Comparison of ENCODE assay signal across 8 mouse cellular contexts in genomic region chr2:143914221-143914620, GRCm38 (mm10). TPM values are rescaled to one million over a fixed set of nuclear protein-coding genes. Genes with fewer than 3 reads are reported as not detected.
DNase-seq lines count a peak whose midpoint lies in the region; ATAC-seq and TF ChIP-seq lines count a peak whose summit lies in the region.

No protein-coding gene starts in this region.

- DNase-seq in forebrain, embryonic 14.5 days (ENCODE audit: low spot score), result peak; percentile 22
- no peak for DNase-seq in left cerebral cortex, postnatal 36 days (ENCODE audit: low spot score in 2 of 2)

- ATAC-seq in erythroblast, adult 5-6 weeks (replicated peaks; ENCODE audit: low FRiP score, poor library complexity, severe bottlenecking), result no peak
- no peak for ATAC-seq in forebrain, embryonic 14.5 days
- ATAC-seq in liver, embryonic 16.5 days (ENCODE audit: low read depth), result no peak
- no peak for ATAC-seq in megakaryocyte progenitor cell, adult 5-6 weeks (replicated peaks; ENCODE audit: poor library complexity)
- no peak for ATAC-seq in cerebellum, adult (ENCODE audit: insufficient number of reproducible peaks, low FRiP score, low TSS enrichment)

- H3K27ac ChIP-seq in forebrain, embryonic 14.5 days (ENCODE audit: low read depth, low read length), result peak overlapping the region; percentile 99; the same call in 1 of the 2 replicates
- peak overlapping the region; percentile 98 for H3K27ac ChIP-seq in liver, embryonic 16.5 days (ENCODE audit: low read length)

- no peaks in the 10 kb centered on the region for H3K36me3 ChIP-seq in erythroblast, embryonic 14.5 days (ENCODE audit: control insufficient read depth)
- no peaks in the 10 kb centered on the region for H3K36me3 ChIP-seq in E14TG2a.4 (ENCODE audit: insufficient read depth, low read length)
- no peaks in the 10 kb centered on the region for H3K36me3 ChIP-seq in forebrain, embryonic 14.5 days (ENCODE audit: control insufficient read depth, insufficient read depth, low read length)
- H3K36me3 ChIP-seq in liver, embryonic 16.5 days (ENCODE audit: control insufficient read depth, insufficient read depth), result no peaks in the 10 kb centered on the region

- H3K4me2 ChIP-seq in forebrain, embryonic 14.5 days (ENCODE audit: low read length), result peak overlapping the region; percentile 57
- peak overlapping the region; percentile 92 for H3K4me2 ChIP-seq in liver, embryonic 16.5 days (ENCODE audit: low read depth, low read length)

- H3K9me3 ChIP-seq in erythroblast, embryonic 14.5 days (ENCODE audit: control insufficient read depth, low read length), result no peaks in the 10 kb centered on the region
- no peaks in the 10 kb centered on the region for H3K9me3 ChIP-seq in E14TG2a.4 (ENCODE audit: low read length)
- no peaks in the 10 kb centered on the region for H3K9me3 ChIP-seq in forebrain, embryonic 14.5 days (replicated peaks; ENCODE audit: control insufficient read depth, low read length)
- H3K9me3 ChIP-seq in liver, embryonic 16.5 days (replicated peaks; ENCODE audit: control insufficient read depth, low read length), result no peaks in the 10 kb centered on the region

- TF ChIP-seq CTCF in E14TG2a.4 (conservative IDR thresholded peaks at IDR 0.05; ENCODE audit: low read length), result no peak

- H3K9ac ChIP-seq in forebrain, embryonic 14.5 days (ENCODE audit: low read length), result peak overlapping the region; percentile 94
- peak overlapping the region; percentile 89 for H3K9ac ChIP-seq in liver, embryonic 16.5 days (ENCODE audit: low read depth, low read length)

- peaks cover 83% of the 10 kb centered on the region for H3K4me1 ChIP-seq in erythroblast, embryonic 14.5 days (ENCODE audit: control insufficient read depth)
- peaks cover 54% of the 10 kb centered on the region for H3K4me1 ChIP-seq in E14TG2a.4 (replicated peaks; ENCODE audit: low read depth, low read length)
- peaks cover 18% of the 10 kb centered on the region for H3K4me1 ChIP-seq in forebrain, embryonic 14.5 days (ENCODE audit: control insufficient read depth, insufficient read depth, low read length)
- peaks cover 35% of the 10 kb centered on the region for H3K4me1 ChIP-seq in liver, embryonic 16.5 days (ENCODE audit: control insufficient read depth, low read depth, low read length)

- WGBS in forebrain, embryonic 14.5 days, result 2% methylated on average over 10 of the region's 10 CpGs
- 8% methylated on average over 10 of the region's 10 CpGs for WGBS in liver, embryonic 16.5 days (ENCODE audit: insufficient replicate concordance)

- intact Hi-C loops in left cerebral cortex, postnatal 36 days (cut with DNase I), result no loop called here

- peak overlapping the region; percentile 91 for H3K4me3 ChIP-seq in erythroblast, embryonic 14.5 days (replicated peaks)
- H3K4me3 ChIP-seq in E14TG2a.4 (replicated peaks; ENCODE audit: low read length), result peak overlapping the region; percentile 95
- H3K4me3 ChIP-seq in forebrain, embryonic 14.5 days (ENCODE audit: low read depth, low read length), result peak overlapping the region; percentile 81
- H3K4me3 ChIP-seq in liver, embryonic 16.5 days (ENCODE audit: low read depth, low read length), result peak overlapping the region; percentile 88

- H3K27me3 ChIP-seq in erythroblast, embryonic 14.5 days (ENCODE audit: control insufficient read depth), result peaks cover 4% of the 10 kb centered on the region
- H3K27me3 ChIP-seq in E14TG2a.4 (ENCODE audit: insufficient read depth, low read length), result no peaks in the 10 kb centered on the region
- no peaks in the 10 kb centered on the region for H3K27me3 ChIP-seq in forebrain, embryonic 14.5 days (replicated peaks; ENCODE audit: control insufficient read depth, insufficient read depth, low read length)
- H3K27me3 ChIP-seq in liver, embryonic 16.5 days (ENCODE audit: control insufficient read depth, insufficient read depth, low read depth, low read length), result no peaks in the 10 kb centered on the region; the same call in 1 of the 2 replicates

RNA-seq across cellular contexts. Expression of gene Dstn, which starts 0.9 kb away (rescaled TPM):
- 0.84 and 1.3 TPM in 2 replicates for polyA plus RNA-seq in erythroblast, embryonic 14.5 days (2012)
- total RNA-seq in erythroblast, adult 5-6 weeks (2015; ENCODE audit: low replicate concordance), result 153 and 172 TPM in 2 replicates
- total RNA-seq in erythroblast, adult 5-6 weeks (2017; ENCODE audit: low replicate concordance), result 174 and 176 TPM in 2 replicates
- polyA plus RNA-seq in forebrain, embryonic 14.5 days (2014; fragmentation: Nextera tagmentation; extraction: Ambion mirVana), result 532 and 544 TPM in 2 replicates
- 123 and 137 TPM in 2 replicates for polyA plus RNA-seq in liver, embryonic 16.5 days (2015; fragmentation: Nextera tagmentation; extraction: Ambion mirVana)
- 426 and 508 TPM in 2 replicates for total RNA-seq in megakaryocyte progenitor cell, adult 5-6 weeks (2015)
- total RNA-seq in megakaryocyte progenitor cell, adult 5-6 weeks (2017), result 607 and 687 TPM in 2 replicates
- total RNA-seq in left cerebral cortex, postnatal 36 days (2021), result 100 to 1,000 TPM; 161 to 182 TPM

RNA-seq across cellular contexts. Expression of gene Bfsp1, which starts 51.2 kb away (rescaled TPM):
- polyA plus RNA-seq in erythroblast, embryonic 14.5 days (2012), result not detected in 2 replicates
- not detected in 2 replicates for total RNA-seq in erythroblast, adult 5-6 weeks (2015; ENCODE audit: low replicate concordance)
- 0.68 TPM in 1 of 2 replicates, not detected in the other for total RNA-seq in erythroblast, adult 5-6 weeks (2017; ENCODE audit: low replicate concordance)
- 0.53 and 0.58 TPM in 2 replicates for polyA plus RNA-seq in forebrain, embryonic 14.5 days (2014; fragmentation: Nextera tagmentation; extraction: Ambion mirVana)
- polyA plus RNA-seq in liver, embryonic 16.5 days (2015; fragmentation: Nextera tagmentation; extraction: Ambion mirVana), result 0.11 and 0.13 TPM in 2 replicates
- 0.07 TPM in 1 of 2 replicates, not detected in the other for total RNA-seq in megakaryocyte progenitor cell, adult 5-6 weeks (2015)
- total RNA-seq in megakaryocyte progenitor cell, adult 5-6 weeks (2017), result 0.50 TPM in 1 of 2 replicates, not detected in the other
- 1 to 10 TPM in 1 of 2 experiments, under 1 TPM in 1; 0.66 to 1.0 TPM for total RNA-seq in left cerebral cortex, postnatal 36 days (2021)
